ENCODE assay signal across 10 mouse cellular contexts in genomic region chr12:55155449-55155783, GRCm38 (mm10). TPM values are rescaled to one million over a fixed set of nuclear protein-coding genes. Genes with fewer than 3 reads are reported as not detected.
DNase-seq lines count a peak whose midpoint lies in the region; ATAC-seq and TF ChIP-seq lines count a peak whose summit lies in the region.
"Not testable (repeated sequence)": the region's sequence is repeated elsewhere in the genome, so short reads cannot be mapped to it uniquely, and the experiment has no call there.
"Had no signal": no experiment of that assay in that cellular context is flagged by ENCODE, and none has a peak within 500 bp of the region (broad histone marks: within the 10 kb centered on the region; RNA-seq: fewer than 3 reads in every experiment).

No protein-coding gene starts in this region.

- not testable (repeated sequence) for H3K36me3 ChIP-seq in embryonic facial prominence, embryonic 10.5 days (replicated peaks); forebrain, postnatal 0 days (ENCODE audit: insufficient read depth); intestine, embryonic 16.5 days (ENCODE audit: control insufficient read depth, insufficient read depth, low read length); liver, embryonic 11.5 days (ENCODE audit: control insufficient read depth, insufficient read depth, low read length); neural tube, embryonic 13.5 days

- DNase-seq in embryonic facial prominence, embryonic 10.5 days (ENCODE audit: low spot score); forebrain, postnatal 0 days; liver, embryonic 11.5 days (ENCODE audit: low spot score): not testable (repeated sequence)

- not testable (repeated sequence) for H3K9ac ChIP-seq in forebrain, postnatal 0 days; intestine, embryonic 16.5 days (ENCODE audit: low read depth, low read length); liver, embryonic 11.5 days (ENCODE audit: low read depth, low read length); neural tube, embryonic 13.5 days

- not testable (repeated sequence) for H3K4me2 ChIP-seq in forebrain, postnatal 0 days (ENCODE audit: low read depth); intestine, embryonic 16.5 days (ENCODE audit: low read depth, low read length); liver, embryonic 11.5 days
- H3K4me2 ChIP-seq in neural tube, embryonic 13.5 days = 0 out of 2 replicates have a peak overlapping the region, but pooled peaks have one; percentile 29

- not testable (repeated sequence) for H3K9me3 ChIP-seq in embryonic facial prominence, embryonic 10.5 days; forebrain, postnatal 0 days (ENCODE audit: low read length); intestine, embryonic 16.5 days (ENCODE audit: control insufficient read depth, low read length); liver, embryonic 11.5 days (ENCODE audit: control insufficient read depth, low read length); neural tube, embryonic 13.5 days

- TF ChIP-seq CTCF in forebrain, postnatal 0 days (IDR thresholded peaks at IDR 0.05; ENCODE audit: low read depth) = not testable (repeated sequence)

- not testable (repeated sequence) for H3K27me3 ChIP-seq in embryonic facial prominence, embryonic 10.5 days (replicated peaks; ENCODE audit: low read depth, poor library complexity, severe bottlenecking); forebrain, postnatal 0 days (ENCODE audit: insufficient read depth, low read length); intestine, embryonic 16.5 days (replicated peaks; ENCODE audit: control insufficient read depth, insufficient read depth, low read length); liver, embryonic 11.5 days (replicated peaks; ENCODE audit: control insufficient read depth, insufficient read depth, low read length); neural tube, embryonic 13.5 days

- ATAC-seq in forebrain, postnatal 0 days = peak; percentile 42
- ATAC-seq in hematopoietic stem cell, adult 5-6 weeks (replicated peaks in 1 of 2; ENCODE audit: insufficient read depth in 1 of 2, low FRiP score in 2 of 2, low TSS enrichment in 1 of 2, low read depth in 1 of 2, poor library complexity in 2 of 2, severe bottlenecking in 2 of 2) = peak; percentile 14 to 43; a peak in 3 of 4 replicates
- peak; percentile 59 for ATAC-seq in intestine, embryonic 16.5 days
- peak; percentile 44 for ATAC-seq in liver, embryonic 11.5 days (replicated peaks; ENCODE audit: low FRiP score)
- ATAC-seq in megakaryocyte progenitor cell, adult 5-6 weeks (replicated peaks; ENCODE audit: poor library complexity) = peak; percentile 49
- not testable (repeated sequence) for ATAC-seq in neural tube, embryonic 13.5 days (ENCODE audit: low read depth)

- not testable (repeated sequence) for H3K27ac ChIP-seq in embryonic facial prominence, embryonic 10.5 days (replicated peaks); forebrain, postnatal 0 days (ENCODE audit: low read depth, low read length); intestine, embryonic 16.5 days (ENCODE audit: low read length); liver, embryonic 11.5 days (ENCODE audit: low read depth, low read length); neural tube, embryonic 13.5 days (replicated peaks)

- H3K4me1 ChIP-seq in embryonic facial prominence, embryonic 10.5 days; forebrain, postnatal 0 days (ENCODE audit: insufficient read depth); intestine, embryonic 16.5 days (ENCODE audit: control insufficient read depth, insufficient read depth, low read length); liver, embryonic 11.5 days (replicated peaks; ENCODE audit: control insufficient read depth, insufficient read depth, low read length); neural tube, embryonic 13.5 days (replicated peaks): not testable (repeated sequence)

- WGBS in embryonic facial prominence, embryonic 10.5 days = 1% methylated on average over 12 of the region's 24 CpGs
- under 1% methylated on average over 9 of the region's 24 CpGs for WGBS in forebrain, postnatal 0 days
- 0% methylated on average over 9 of the region's 24 CpGs for WGBS in intestine, embryonic 16.5 days
- WGBS in liver, embryonic 11.5 days = under 1% methylated on average over 11 of the region's 24 CpGs
- WGBS in neural tube, embryonic 13.5 days = 0% methylated on average over 12 of the region's 24 CpGs

- H3K4me3 ChIP-seq in embryonic facial prominence, embryonic 10.5 days = peak overlapping the region; percentile 48
- not testable (repeated sequence) for H3K4me3 ChIP-seq in forebrain, postnatal 0 days (ENCODE audit: low read depth, low read length); intestine, embryonic 16.5 days (ENCODE audit: low read length); liver, embryonic 11.5 days (ENCODE audit: low read depth, low read length)
- peak overlapping the region; percentile 30 for H3K4me3 ChIP-seq in neural tube, embryonic 13.5 days

RNA-seq across cellular contexts. Expression of gene Srp54b, which starts 0.5 kb away (rescaled TPM):
- 40.9 and 46.3 TPM in 2 replicates for polyA plus RNA-seq in embryonic facial prominence, embryonic 10.5 days (2016; fragmentation: Nextera tagmentation; extraction: Ambion mirVana)
- total RNA-seq in forebrain, postnatal 0 days (2014; rRNA removed) = 75.7 and 96.9 TPM in 2 replicates
- polyA plus RNA-seq in forebrain, postnatal 0 days (2015; fragmentation: Nextera tagmentation; extraction: Ambion mirVana) = 75.3 and 75.8 TPM in 2 replicates
- 35.8 and 71.0 TPM in 2 replicates for total RNA-seq in hematopoietic stem cell, adult 5-6 weeks (2017)
- polyA plus RNA-seq in intestine, embryonic 16.5 days (2015; fragmentation: Nextera tagmentation; extraction: Ambion mirVana) = 47.4 and 48.0 TPM in 2 replicates
- polyA plus RNA-seq in liver, embryonic 11.5 days (2014; fragmentation: Nextera tagmentation; extraction: Ambion mirVana) = 50.2 and 52.0 TPM in 2 replicates
- total RNA-seq in megakaryocyte progenitor cell, adult 5-6 weeks (2015) = 27.7 and 35.3 TPM in 2 replicates
- total RNA-seq in megakaryocyte progenitor cell, adult 5-6 weeks (2017) = 111 and 135 TPM in 2 replicates
- 65.0 and 67.9 TPM in 2 replicates for polyA plus RNA-seq in neural tube, embryonic 13.5 days (2015; fragmentation: Nextera tagmentation; extraction: Ambion mirVana)

RNA-seq across cellular contexts. Expression of gene Fam177a, which starts 31.1 kb away (rescaled TPM):
- polyA plus RNA-seq in embryonic facial prominence, embryonic 10.5 days (2016; fragmentation: Nextera tagmentation; extraction: Ambion mirVana) = 9.6 and 10.1 TPM in 2 replicates
- total RNA-seq in forebrain, postnatal 0 days (2014; rRNA removed) = 51.3 and 61.2 TPM in 2 replicates
- polyA plus RNA-seq in forebrain, postnatal 0 days (2015; fragmentation: Nextera tagmentation; extraction: Ambion mirVana) = 57.7 and 86.3 TPM in 2 replicates
- total RNA-seq in hematopoietic stem cell, adult 5-6 weeks (2017) = 14.3 and 21.1 TPM in 2 replicates
- polyA plus RNA-seq in intestine, embryonic 16.5 days (2015; fragmentation: Nextera tagmentation; extraction: Ambion mirVana) = 17.8 and 22.3 TPM in 2 replicates
- polyA plus RNA-seq in liver, embryonic 11.5 days (2014; fragmentation: Nextera tagmentation; extraction: Ambion mirVana) = 17.8 and 18.4 TPM in 2 replicates
- total RNA-seq in megakaryocyte progenitor cell, adult 5-6 weeks (2015) = 3.0 TPM in 1 of 2 replicates, not detected in the other
- total RNA-seq in megakaryocyte progenitor cell, adult 5-6 weeks (2017) = 10.7 and 12.4 TPM in 2 replicates
- 48.1 and 49.9 TPM in 2 replicates for polyA plus RNA-seq in neural tube, embryonic 13.5 days (2015; fragmentation: Nextera tagmentation; extraction: Ambion mirVana)

RNA-seq across cellular contexts. Expression of gene 1700047I17Rik2, which starts 44.0 kb away (rescaled TPM):
- 5.1 and 7.6 TPM in 2 replicates for polyA plus RNA-seq in embryonic facial prominence, embryonic 10.5 days (2016; fragmentation: Nextera tagmentation; extraction: Ambion mirVana)
- total RNA-seq in forebrain, postnatal 0 days (2014; rRNA removed) = 0.46 TPM in 1 of 2 replicates, not detected in the other
- not detected in 2 replicates for polyA plus RNA-seq in forebrain, postnatal 0 days (2015; fragmentation: Nextera tagmentation; extraction: Ambion mirVana)
- total RNA-seq in hematopoietic stem cell, adult 5-6 weeks (2017) = 3.0 TPM in 1 of 2 replicates, not detected in the other
- polyA plus RNA-seq in intestine, embryonic 16.5 days (2015; fragmentation: Nextera tagmentation; extraction: Ambion mirVana) = 4.7 TPM in 1 of 2 replicates, not detected in the other
- polyA plus RNA-seq in liver, embryonic 11.5 days (2014; fragmentation: Nextera tagmentation; extraction: Ambion mirVana) = 0.27 TPM in 1 of 2 replicates, not detected in the other
- 8.5 and 11.7 TPM in 2 replicates for total RNA-seq in megakaryocyte progenitor cell, adult 5-6 weeks (2015)
- total RNA-seq in megakaryocyte progenitor cell, adult 5-6 weeks (2017) = not detected in 2 replicates
- polyA plus RNA-seq in neural tube, embryonic 13.5 days (2015; fragmentation: Nextera tagmentation; extraction: Ambion mirVana) = not detected in 2 replicates
- polyA plus RNA-seq: heart, embryonic 11.5 days; macrophage; neural tube, embryonic 14.5 days had no signal
